Mouse (Mus musculus) ES-Bruce4 (cell line): Measurements from ENCODE around the gene Adamts1. TPM values are rescaled to one million over a fixed set of nuclear protein-coding genes. Genes with fewer than 3 reads are reported as not detected.

Experiments
- H3K27ac ChIP-seq: 2 replicates; pipeline ENCODE4 v1.5.1; 2012; ENCODE audit warnings: low read length, inconsistent platforms; ENCODE audit not compliant: insufficient read depth
- H3K27me3 ChIP-seq: 2 replicates; pipeline ENCODE4 v1.6.1; 2012; ENCODE audit warnings: mild to moderate bottlenecking, low read length, inconsistent platforms; ENCODE audit not compliant: control insufficient read depth, poor library complexity, insufficient read depth, severe bottlenecking
- H3K36me3 ChIP-seq: 2 replicates; pipeline ENCODE4 v1.6.1; 2012; ENCODE audit warnings: inconsistent platforms, mild to moderate bottlenecking, low read length, moderate library complexity; ENCODE audit not compliant: control insufficient read depth, poor library complexity, insufficient read depth, severe bottlenecking
- H3K4me1 ChIP-seq: one replicate; pipeline ENCODE4 v1.8.1; 2011; ENCODE audit warnings: low read length; ENCODE audit not compliant: control insufficient read depth, insufficient read depth
- H3K4me3 ChIP-seq: 2 replicates; pipeline ENCODE4 v1.5.1; 2011; ENCODE audit warnings: low read depth, mild to moderate bottlenecking, low read length
- H3K9ac ChIP-seq: 2 replicates; pipeline ENCODE4 v1.6.1; 2012; ENCODE audit warnings: low read depth, mild to moderate bottlenecking, inconsistent platforms; ENCODE audit not compliant: poor library complexity, severe bottlenecking
- H3K9me3 ChIP-seq: replicated peaks from 2 replicates; pipeline ENCODE4 v1.6.1; 2012; ENCODE audit warnings: mild to moderate bottlenecking, low read length, inconsistent platforms; ENCODE audit not compliant: control insufficient read depth, poor library complexity, insufficient read depth, severe bottlenecking
- CTCF ChIP-seq: IDR thresholded peaks from one replicate; pipeline ENCODE4 v1.8.1; 2011; ENCODE audit warnings: low read depth, low read length
- EP300 ChIP-seq: IDR thresholded peaks from 2 replicates; pipeline ENCODE4 v1.6.1; 2011; ENCODE audit warnings: low read depth, low read length; ENCODE audit not compliant: insufficient read depth
- POLR2A ChIP-seq: IDR thresholded peaks from one replicate; pipeline ENCODE4 v1.8.1; 2011; ENCODE audit warnings: low read length; ENCODE audit not compliant: insufficient read depth
- polyA plus RNA-seq: library from polyadenylated mRNA; stranded (reverse); fragments of >200 nt; gene quantifications from 2 replicates; pipeline ENCODE4 v1.2.4, GENCODE M21; 2011; ENCODE audit warnings: low read depth; ENCODE audit not compliant: missing spikeins, insufficient read depth, insufficient read length

Adamts1 gene
- polyA plus RNA-seq, 1 experiment, result 3.9 TPM

- peaks cover 8% of the 10 kb centered on the region for H3K36me3 ChIP-seq
- no peak overlapping the region for H3K4me3 ChIP-seq
- no peak overlapping the region for H3K27ac ChIP-seq
- no peak for TF ChIP-seq CTCF
- peaks cover 4% of the 10 kb centered on the region for H3K9me3 ChIP-seq
- H3K9ac ChIP-seq, result no peak overlapping the region
- H3K4me1 ChIP-seq, result no peaks in the 10 kb centered on the region
- H3K27me3 ChIP-seq, result peaks cover 5% of the 10 kb centered on the region; the same call in 1 of the 2 replicates
Measured at GRCm38 (mm10) chr16:85800691-85801090, 2.2 kb downstream of the Adamts1 start.

GRCm38 (mm10) chr16:85799971-85800370, 2.9 kb downstream of the Adamts1 start:
- Histone ChIP-seq H3K9me3 (peaks cover 4% of the 10 kb centered on the region), H3K4me3 (no peak overlapping the region), H3K27ac (no peak overlapping the region)

GRCm38 (mm10) chr16:85798334-85798733, 4.6 kb downstream of the Adamts1 start:
- H3K27me3 ChIP-seq, result peaks cover 5% of the 10 kb centered on the region; the same call in 1 of the 2 replicates
- no peaks in the 10 kb centered on the region for H3K4me1 ChIP-seq
- H3K27ac ChIP-seq, result no peak overlapping the region
- no peak for TF ChIP-seq CTCF
- peaks cover 9% of the 10 kb centered on the region for H3K36me3 ChIP-seq
- no peak overlapping the region for H3K4me3 ChIP-seq
- H3K9me3 ChIP-seq, result peaks cover 4% of the 10 kb centered on the region
- no peak overlapping the region for H3K9ac ChIP-seq

More at GRCm38 (mm10) chr16:85799971-85800370, 2.9 kb downstream of the Adamts1 start:
- H3K36me3 ChIP-seq, result peaks cover 9% of the 10 kb centered on the region
- H3K27me3 ChIP-seq, result peaks cover 5% of the 10 kb centered on the region; the same call in 1 of the 2 replicates
- no peak for TF ChIP-seq CTCF
- no peak for TF ChIP-seq EP300
- no peak for TF ChIP-seq POLR2A
- H3K9ac ChIP-seq, result no peak overlapping the region
- no peaks in the 10 kb centered on the region for H3K4me1 ChIP-seq

GRCm38 (mm10) chr16:85797161-85797560, 5.8 kb downstream of the Adamts1 start:
- Histone ChIP-seq H3K27me3 (peaks cover 4% of the 10 kb centered on the region; the same call in 1 of the 2 replicates), H3K4me3 (no peak overlapping the region), H3K9me3 (peaks cover 4% of the 10 kb centered on the region), H3K27ac (no peak overlapping the region), H3K36me3 (peaks cover 9% of the 10 kb centered on the region), H3K4me1 (no peaks in the 10 kb centered on the region), H3K9ac (no peak overlapping the region)
- TF ChIP-seq CTCF, result no peak
- no peak for TF ChIP-seq EP300
- TF ChIP-seq POLR2A, result no peak

GRCm38 (mm10) chr16:85795731-85796130, 7.2 kb downstream of the Adamts1 start:
- Histone ChIP-seq H3K9me3 (peaks cover 4% of the 10 kb centered on the region), H3K9ac (no peak overlapping the region), H3K27me3 (no peaks in the 10 kb centered on the region), H3K4me1 (no peaks in the 10 kb centered on the region), H3K27ac (no peak overlapping the region), H3K36me3 (peaks cover 9% of the 10 kb centered on the region), H3K4me3 (no peak overlapping the region)
- TF ChIP-seq POLR2A, result no peak
- no peak for TF ChIP-seq EP300
- no peak for TF ChIP-seq CTCF

- Histone ChIP-seq H3K36me3 (peaks cover 9% of the 10 kb centered on the region), H3K4me3 (no peak overlapping the region), H3K27me3 (no peaks in the 10 kb centered on the region), H3K4me1 (no peaks in the 10 kb centered on the region), H3K9ac (no peak overlapping the region), H3K9me3 (no peaks in the 10 kb centered on the region; the same call in 1 of the 2 replicates), H3K27ac (no peak overlapping the region)
- TF ChIP-seq EP300, result no peak
- TF ChIP-seq CTCF, result no peak
- TF ChIP-seq POLR2A, result no peak
Measured at GRCm38 (mm10) chr16:85793166-85793830, 9.6 kb downstream of the Adamts1 start.
